Mouse (Mus musculus) stomach, postnatal 0 days (tissue): ENCODE measurements around the gene Cdc40.
A peak's percentile ranks its signal among the peaks of the same experiment; 100 is the strongest.

Source experiments
- CTCF ChIP-seq: IDR thresholded peaks from 2 replicates; pipeline ENCODE4 v1.5.1; 2016; ENCODE audit warnings: antibody characterized with exemption, low read depth, mild to moderate bottlenecking, moderate library complexity
- EP300 ChIP-seq: optimal IDR thresholded peaks from 2 replicates; pipeline ENCODE3; 2016; ENCODE audit warnings: antibody characterized with exemption

- TF ChIP-seq CTCF: no peak; the same call in 1 of the 2 replicates
- TF ChIP-seq EP300: peak; percentile 100
Observed at GRCm38 (mm10) chr10:40882831-40883643, at the start of gene Cdc40, which contains the start of gene Wasf1.
